Mouse (Mus musculus) cerebellum, adult 8-10 months (tissue): ENCODE measurements at regions not wholly inside any gene's neighbourhood (a gene's known extent, or its start where the extent isn't known, plus 50 kb on each side); places are given as distances from the start of the nearest gene placed in this dataset.

Source experiments
- DNase-seq: peaks from one replicate; pipeline ENCODE4 v3.0.0; 2022

- no peak for DNase-seq
Measured at GRCm38 (mm10) chr15:56820256-56820976, 657.0 kb downstream of the Slc22a22 start.

GRCm38 (mm10) chr15:56818158-56818690 is 659.2 kb downstream of the Slc22a22 start:
- no peak for DNase-seq

GRCm38 (mm10) chr15:56817204-56818157 is 659.9 kb downstream of the Slc22a22 start:
- no peak for DNase-seq

GRCm38 (mm10) chr15:56813876-56814275 is 663.5 kb downstream of the Slc22a22 start:
- DNase-seq, result no peak

- DNase-seq, result no peak
Measured at GRCm38 (mm10) chr15:56810151-56810550, 667.3 kb downstream of the Slc22a22 start.

GRCm38 (mm10) chr15:56807611-56808010 is 669.8 kb downstream of the Slc22a22 start:
- DNase-seq, result no peak

- DNase-seq, result no peak
Measured at GRCm38 (mm10) chr15:56801933-56802332, 675.5 kb downstream of the Slc22a22 start.

- no peak for DNase-seq
Measured at GRCm38 (mm10) chr15:56775431-56775830, 702.0 kb downstream of the Slc22a22 start.

GRCm38 (mm10) chr15:56774648-56775393 is 702.6 kb downstream of the Slc22a22 start:
- no peak for DNase-seq

GRCm38 (mm10) chr15:56766356-56766755 is 711.1 kb downstream of the Slc22a22 start:
- no peak for DNase-seq

GRCm38 (mm10) chr15:56764957-56765482 is 712.4 kb downstream of the Slc22a22 start:
- DNase-seq, result no peak

- DNase-seq, result no peak
Measured at GRCm38 (mm10) chr15:56764019-56764418, 713.4 kb downstream of the Slc22a22 start.

- DNase-seq, result no peak
Measured at GRCm38 (mm10) chr15:56746698-56747097, 730.7 kb downstream of the Slc22a22 start.

- DNase-seq, result no peak
Measured at GRCm38 (mm10) chr15:56744915-56745314, 732.5 kb downstream of the Slc22a22 start.
